ENCODE assay signal across 26 mouse cellular contexts in genomic region chr5:108042061-108042460, GRCm38 (mm10). TPM values are rescaled to one million over a fixed set of nuclear protein-coding genes. Genes with fewer than 3 reads are reported as not detected.
A peak's percentile ranks its signal among the peaks of the same experiment; 100 is the strongest.
DNase-seq lines count a peak whose midpoint lies in the region; ATAC-seq lines count a peak whose summit lies in the region.
"Had no signal": no experiment of that assay in that cellular context is flagged by ENCODE, and none has a peak within 500 bp of the region (broad histone marks: within the 10 kb centered on the region; RNA-seq: fewer than 3 reads in every experiment).

No protein-coding gene starts in this region.

- no peaks in the 10 kb centered on the region for H3K27me3 ChIP-seq in midbrain, embryonic 11.5 days (ENCODE audit: control insufficient read depth, insufficient read depth, low read length)
- H3K27me3 ChIP-seq in midbrain, embryonic 13.5 days: no peaks in the 10 kb centered on the region
- H3K27me3 ChIP-seq: CH12.LX; embryonic facial prominence, embryonic 12.5 days; forebrain, embryonic 12.5 days; Patski had no signal

- peak; percentile 53 for DNase-seq in heart, adult 11 months
- no peak for DNase-seq in heart, adult 8-10 months (ENCODE audit: low spot score)
- peak; percentile 74 for DNase-seq in midbrain, embryonic 11.5 days (ENCODE audit: low spot score, missing footprints)
- DNase-seq in R1 (ENCODE audit: low read depth, low spot score): peak; percentile 42
- no peak for DNase-seq in urinary bladder, postnatal 14 days (ENCODE audit: low spot score)
- DNase-seq: adrenal gland, adult 2 months; adrenal gland, postnatal 10 days; adrenal gland, postnatal 25 days; B cell, adult 2 months; cerebellum, adult 11-12 months; cerebellum, adult 2 months; cerebellum, adult 9-10 months; cerebellum, postnatal 10 days; cerebellum, postnatal 25 days had no signal

- H3K4me3 ChIP-seq in midbrain, embryonic 11.5 days (ENCODE audit: low read depth, low read length): no peak overlapping the region
- no peak overlapping the region for H3K4me3 ChIP-seq in midbrain, embryonic 13.5 days (replicated peaks)
- H3K4me3 ChIP-seq: embryonic facial prominence, embryonic 10.5 days; embryonic facial prominence, embryonic 12.5 days; erythroblast, embryonic 14.5 days; forebrain, embryonic 10.5 days; forebrain, embryonic 12.5 days had no signal

- H3K4me1 ChIP-seq in midbrain, embryonic 11.5 days (ENCODE audit: control insufficient read depth, insufficient read depth, low read length): no peaks in the 10 kb centered on the region
- no peaks in the 10 kb centered on the region for H3K4me1 ChIP-seq in midbrain, embryonic 13.5 days (replicated peaks)
- H3K4me1 ChIP-seq: embryonic facial prominence, embryonic 12.5 days; forebrain, embryonic 10.5 days; forebrain, embryonic 12.5 days had no signal

- no peaks in the 10 kb centered on the region for H3K9me3 ChIP-seq in midbrain, embryonic 11.5 days (ENCODE audit: control insufficient read depth, low read length)
- H3K9me3 ChIP-seq in midbrain, embryonic 13.5 days: no peaks in the 10 kb centered on the region
- H3K9me3 ChIP-seq: embryonic facial prominence, embryonic 10.5 days; embryonic facial prominence, embryonic 12.5 days; forebrain, embryonic 10.5 days; forebrain, embryonic 12.5 days; G1E had no signal

- 87% methylated on average over 5 of the region's 5 CpGs for WGBS in midbrain, embryonic 11.5 days
- 75% methylated on average over 5 of the region's 5 CpGs for WGBS in midbrain, embryonic 13.5 days

- no peak overlapping the region for H3K27ac ChIP-seq in midbrain, embryonic 11.5 days (ENCODE audit: low read depth, low read length)
- no peak overlapping the region for H3K27ac ChIP-seq in midbrain, embryonic 13.5 days
- H3K27ac ChIP-seq: embryonic facial prominence, embryonic 10.5 days; embryonic facial prominence, embryonic 12.5 days; forebrain, embryonic 10.5 days; forebrain, embryonic 12.5 days had no signal

- no peak for ATAC-seq in midbrain, embryonic 11.5 days (ENCODE audit: low FRiP score)
- ATAC-seq in midbrain, embryonic 13.5 days: no peak
- ATAC-seq: CD4-positive, CD25-positive, alpha-beta regulatory T cell, adult 4 months; forebrain, embryonic 14.5 days; forebrain, embryonic 16.5 days; Patski had no signal

- no peaks in the 10 kb centered on the region for H3K36me3 ChIP-seq in midbrain, embryonic 11.5 days (ENCODE audit: control insufficient read depth, insufficient read depth, low read length)
- no peaks in the 10 kb centered on the region for H3K36me3 ChIP-seq in midbrain, embryonic 13.5 days
- H3K36me3 ChIP-seq: embryonic facial prominence, embryonic 10.5 days; embryonic facial prominence, embryonic 12.5 days; forebrain, embryonic 10.5 days; forebrain, embryonic 12.5 days; G1E had no signal

- no peak overlapping the region for H3K9ac ChIP-seq in midbrain, embryonic 11.5 days (ENCODE audit: low read length)
- H3K9ac ChIP-seq in midbrain, embryonic 13.5 days (replicated peaks): no peak overlapping the region
- H3K9ac ChIP-seq: embryonic facial prominence, embryonic 12.5 days; forebrain, embryonic 12.5 days had no signal

- no peak overlapping the region for H3K4me2 ChIP-seq in midbrain, embryonic 11.5 days
- no peak overlapping the region for H3K4me2 ChIP-seq in midbrain, embryonic 13.5 days (replicated peaks)
- H3K4me2 ChIP-seq: embryonic facial prominence, embryonic 12.5 days; forebrain, embryonic 12.5 days had no signal

RNA-seq across cellular contexts. Expression of gene Mtf2, which starts 23.4 kb away (rescaled TPM):
- total RNA-seq in heart, adult 8-10 months (2022): 10 to 100 TPM in 2 of 4 experiments, 1 to 10 TPM in 2; 9.6 to 13.5 (median 10.5) TPM
- polyA plus RNA-seq in midbrain, embryonic 11.5 days (2014; fragmentation: Nextera tagmentation; extraction: Ambion mirVana): 124 and 139 TPM in 2 replicates
- 140 and 146 TPM in 2 replicates for polyA plus RNA-seq in midbrain, embryonic 13.5 days (2015; fragmentation: Nextera tagmentation; extraction: Ambion mirVana)

RNA-seq across cellular contexts. Expression of gene Fam69a, which starts 55.2 kb away (rescaled TPM):
- total RNA-seq in heart, adult 8-10 months (2022): 10 to 100 TPM in 3 of 4 experiments, 1 to 10 TPM in 1; 9.3 to 12.1 (median 11.2) TPM
- 22.9 and 25.1 TPM in 2 replicates for polyA plus RNA-seq in midbrain, embryonic 11.5 days (2014; fragmentation: Nextera tagmentation; extraction: Ambion mirVana)
- polyA plus RNA-seq in midbrain, embryonic 13.5 days (2015; fragmentation: Nextera tagmentation; extraction: Ambion mirVana): 36.0 and 38.7 TPM in 2 replicates

Comparison
In these comparisons a context has a peak if more than half of its experiments do, and no peak if none do; other contexts are left out.
1. DNase-seq: peak in heart, adult 11 months (single experiment), midbrain, embryonic 11.5 days (single experiment) and R1 (single experiment); none in heart, adult 8-10 months (single experiment) and urinary bladder, postnatal 14 days (single experiment).